Mouse (Mus musculus): ENCODE measurements at regions not wholly inside any gene's neighbourhood (a gene's known extent, or its start where the extent isn't known, plus 50 kb on each side); places are given as distances from the start of the nearest gene placed in this dataset.

GRCm38 (mm10) chr2:72627915-72628314, 152.0 kb downstream of the Cdca7 start:
- TF ChIP-seq CTCF (IDR thresholded peaks at IDR 0.05; ENCODE audit: borderline replicate concordance, insufficient read depth, low read length) = no peak
- no peak for TF ChIP-seq POLR2A (IDR thresholded peaks at IDR 0.05; ENCODE audit: low read depth, low read length)

Data from embryonic fibroblast, embryonic 13.5 days (primary cell).